Mouse (Mus musculus): ENCODE data around the gene Ilf3.

Ilf3 gene

DNA sequence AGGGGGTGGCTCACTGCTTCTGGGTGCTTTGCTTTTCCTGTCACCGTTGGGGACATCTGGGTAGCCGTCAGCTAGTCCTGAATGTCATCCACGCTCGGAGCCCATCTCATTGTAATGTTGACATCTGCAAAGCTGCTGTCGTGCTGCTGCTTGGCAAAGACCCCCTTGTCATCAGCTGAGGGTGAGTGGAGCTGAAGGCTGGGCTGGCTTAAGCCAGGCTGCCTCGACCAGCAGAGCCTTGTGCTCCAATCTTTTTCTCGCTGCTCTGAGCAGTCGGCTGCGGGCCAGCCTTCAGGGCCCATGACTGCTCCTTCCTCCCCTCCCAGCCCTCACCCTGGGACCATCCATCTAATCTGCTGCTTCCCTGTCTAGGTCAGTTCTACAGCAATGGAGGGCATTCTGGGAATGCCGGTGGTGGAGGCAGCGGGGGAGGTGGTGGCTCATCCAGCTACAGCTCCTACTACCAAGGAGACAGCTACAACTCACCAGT lies 35.1 kb downstream of the Ilf3 start:
- no peak for DNase-seq (ENCODE audit: low read depth, low spot score)

DNA sequence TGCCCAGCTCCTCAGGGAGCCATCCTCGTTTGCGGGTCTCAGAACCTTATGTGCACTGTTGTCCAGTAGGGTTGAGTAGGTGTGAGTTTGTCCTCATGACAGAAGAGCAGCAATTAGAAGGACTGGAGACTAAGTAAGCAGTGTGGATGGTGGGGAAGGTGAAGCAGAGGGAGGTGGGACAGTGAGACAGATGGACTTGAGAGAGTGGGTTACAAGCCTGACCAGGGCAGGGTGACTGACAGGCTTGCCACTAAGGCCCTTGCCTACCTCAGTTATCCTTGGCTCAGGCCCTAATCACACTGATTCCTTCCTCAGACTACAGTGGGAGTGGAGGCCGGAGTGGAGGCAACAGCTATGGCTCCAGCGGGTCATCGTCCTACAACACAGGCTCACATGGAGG lies 36.1 kb downstream of the Ilf3 start:
- DNase-seq (ENCODE audit: low read depth, low spot score): no peak

DNA sequence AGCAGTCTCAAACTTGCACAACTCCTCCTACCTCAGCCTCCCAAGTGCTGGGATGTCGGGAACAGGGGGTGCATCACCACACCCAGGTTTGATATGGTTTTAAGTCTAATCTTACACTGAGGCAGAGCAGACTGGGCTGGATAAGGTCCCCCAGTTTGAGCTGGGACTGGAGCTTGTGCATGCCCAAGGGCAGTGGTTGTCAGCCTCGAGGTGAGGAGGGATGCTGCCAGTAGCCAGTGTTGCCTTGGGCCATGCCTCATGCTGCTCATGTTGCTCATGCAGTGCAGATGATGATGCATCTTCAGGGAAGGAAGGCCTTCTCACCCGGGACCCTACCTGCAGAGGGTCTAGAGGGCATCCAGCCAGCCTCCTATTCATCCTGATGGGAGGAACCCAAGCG lies 37.9 kb downstream of the Ilf3 start:
- DNase-seq (ENCODE audit: low read depth, low spot score): no peak

DNA sequence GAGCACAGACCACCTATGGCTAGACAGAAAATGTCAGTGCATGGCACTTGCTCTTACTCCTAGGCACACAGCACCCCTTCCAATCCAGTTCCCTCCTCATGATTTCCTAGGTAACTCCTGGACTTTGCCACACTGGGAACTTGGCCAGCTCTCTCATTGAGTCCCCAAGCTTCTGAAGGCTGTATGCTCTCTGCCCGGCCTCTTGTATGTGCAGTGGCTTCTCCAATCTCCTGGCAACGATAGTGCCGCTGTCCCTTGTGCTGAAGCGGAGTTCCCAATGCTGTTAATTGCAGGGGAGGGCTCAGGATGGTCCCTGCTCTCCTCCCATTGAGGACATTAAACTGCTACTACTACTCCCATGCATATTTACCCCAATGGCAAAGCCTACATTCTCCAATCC lies 40.3 kb downstream of the Ilf3 start:
- DNase-seq (ENCODE audit: low read depth, low spot score): no peak

DNA sequence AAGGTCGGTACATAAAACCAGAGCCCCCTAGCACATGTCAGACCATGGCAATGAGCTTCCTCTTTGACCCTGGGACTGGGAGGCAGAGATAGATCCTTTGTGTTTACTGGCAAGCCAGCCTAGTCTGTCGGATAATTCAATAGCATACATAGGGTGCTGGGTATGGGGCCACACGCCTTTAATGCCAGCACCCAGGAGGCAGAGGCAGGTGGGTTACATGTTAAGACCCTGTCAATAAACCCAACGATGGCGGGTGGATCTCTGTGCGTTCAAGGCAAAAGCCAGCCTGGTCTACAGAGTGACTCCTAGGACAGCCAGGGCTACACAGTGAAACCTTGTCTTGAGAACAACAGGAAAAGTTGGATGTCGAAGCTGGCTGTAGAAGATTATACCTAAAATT lies 41.0 kb downstream of the Ilf3 start:
- DNase-seq (ENCODE audit: low read depth, low spot score): no peak

DNA sequence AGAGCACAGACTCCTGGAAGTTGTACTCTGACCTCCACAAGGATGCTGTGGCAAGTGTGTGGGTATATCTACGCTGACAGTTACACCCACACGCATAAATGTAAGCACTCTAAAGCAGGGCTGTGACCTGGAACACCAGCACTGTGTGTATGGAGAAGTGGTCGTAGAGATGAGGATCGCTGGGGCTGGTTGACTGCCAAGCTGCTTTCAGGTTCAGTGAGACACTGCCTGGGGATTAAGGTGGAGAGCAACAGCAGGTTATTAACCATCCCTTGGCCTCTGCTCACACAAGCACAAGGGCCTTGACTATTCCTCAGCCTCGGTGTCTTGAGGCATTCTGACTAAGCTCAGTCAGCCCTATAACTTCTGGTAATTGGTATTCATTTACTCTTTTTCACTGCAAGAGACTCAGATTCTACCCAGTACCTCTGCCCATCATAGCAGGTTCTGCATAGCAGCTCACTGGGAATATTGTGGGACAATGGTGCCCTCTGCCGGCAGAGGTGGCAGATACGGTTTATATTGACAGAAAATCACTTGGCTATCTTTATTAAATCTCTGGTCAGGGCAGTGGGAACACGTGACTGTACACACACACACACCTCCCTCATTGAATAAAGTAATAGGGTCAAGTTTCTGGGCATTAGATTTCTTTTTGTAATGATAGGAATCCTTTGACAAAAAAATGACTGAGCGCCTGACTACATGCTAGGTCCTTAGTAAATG lies 42.1 kb downstream of the Ilf3 start:
- peak; percentile 69 for DNase-seq (ENCODE audit: low read depth, low spot score)

DNA sequence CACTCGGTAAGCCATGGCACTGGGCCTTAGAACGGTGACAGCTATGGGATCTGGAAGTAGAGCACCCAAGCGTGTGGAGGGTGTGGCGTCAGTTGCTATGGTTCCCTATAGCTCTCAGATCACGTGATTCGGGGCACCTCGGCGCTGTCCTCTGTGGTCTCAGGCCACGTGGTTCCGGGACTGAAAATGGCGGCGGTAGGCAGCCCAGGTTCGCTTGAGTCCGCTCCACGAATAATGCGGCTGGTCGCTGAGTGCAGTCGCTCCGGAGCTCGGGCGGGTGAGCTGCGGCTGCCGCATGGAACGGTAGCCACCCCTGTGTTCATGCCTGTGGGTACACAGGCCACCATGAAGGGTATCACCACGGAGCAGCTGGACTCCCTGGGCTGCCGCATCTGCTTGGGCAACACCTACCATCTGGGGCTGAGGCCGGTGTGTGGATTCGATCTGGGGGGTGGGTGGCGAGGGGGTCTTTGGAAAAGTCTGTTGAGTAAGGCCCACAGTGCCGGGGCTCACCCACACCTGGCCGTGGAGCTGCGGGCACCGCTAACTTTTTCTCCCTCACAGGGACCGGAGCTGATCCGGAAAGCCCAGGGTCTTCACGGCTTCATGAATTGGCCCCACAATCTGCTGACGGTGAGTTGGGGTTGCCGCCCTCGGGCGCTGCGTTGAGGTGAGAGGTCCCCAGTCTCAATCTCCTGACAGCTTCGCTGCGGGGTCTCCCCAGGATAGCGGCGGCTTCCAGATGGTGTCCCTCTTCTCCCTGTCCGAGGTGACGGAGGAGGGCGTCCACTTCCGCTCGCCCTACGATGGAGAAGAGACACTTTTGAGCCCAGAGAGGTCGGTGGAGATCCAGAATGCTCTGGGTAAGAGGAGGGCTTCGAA lies 44.2 kb downstream of the Ilf3 start, which contains the start of gene Qtrt1:
Gene Qtrt1, plus strand, starts transcription at position 169 of the 882 bp plus-strand sequence.
- DNase-seq (ENCODE audit: low read depth, low spot score): peak; percentile 80

DNA sequence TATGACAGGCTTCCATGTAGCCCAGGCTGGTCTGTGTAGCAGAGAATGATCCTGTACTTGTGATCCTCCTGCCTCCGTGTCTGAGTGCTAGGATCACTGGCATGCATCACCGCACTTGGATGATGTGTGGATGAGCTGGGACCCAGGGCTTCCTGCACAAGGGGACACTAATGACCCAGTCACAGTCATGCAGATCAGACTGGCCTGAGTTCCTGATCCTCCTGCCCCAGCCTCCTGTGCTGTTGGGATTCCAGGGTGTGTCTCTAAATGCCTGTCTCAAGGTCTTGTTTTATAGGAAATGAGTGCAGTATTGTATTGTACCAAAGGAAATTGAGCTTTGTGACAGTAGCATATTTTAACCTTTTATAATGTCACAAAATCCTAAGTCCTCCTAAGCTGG lies 50.2 kb downstream of the Ilf3 start:
- DNase-seq (ENCODE audit: low read depth, low spot score): no peak

DNA sequence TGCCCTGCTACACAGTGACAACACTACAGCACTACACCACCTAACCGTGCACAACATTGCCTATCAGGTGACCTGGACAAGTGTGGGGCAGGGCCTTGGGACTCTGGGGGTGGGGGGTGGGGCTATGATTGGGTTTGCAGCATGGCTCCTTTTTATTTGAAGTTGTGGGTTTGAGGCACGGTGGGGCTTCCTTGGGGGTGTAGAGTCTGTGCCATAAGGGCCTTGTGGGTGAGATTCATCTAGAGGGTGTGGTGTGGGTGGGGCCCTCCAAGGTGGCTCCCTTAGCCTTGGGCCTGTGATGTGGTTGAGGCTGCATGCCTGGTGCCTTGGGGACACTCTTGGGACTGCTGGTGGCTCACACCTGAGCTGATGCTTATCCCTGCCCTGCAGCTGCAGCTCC lies 52.0 kb downstream of the Ilf3 start:
- no peak for DNase-seq (ENCODE audit: low read depth, low spot score)

DNA sequence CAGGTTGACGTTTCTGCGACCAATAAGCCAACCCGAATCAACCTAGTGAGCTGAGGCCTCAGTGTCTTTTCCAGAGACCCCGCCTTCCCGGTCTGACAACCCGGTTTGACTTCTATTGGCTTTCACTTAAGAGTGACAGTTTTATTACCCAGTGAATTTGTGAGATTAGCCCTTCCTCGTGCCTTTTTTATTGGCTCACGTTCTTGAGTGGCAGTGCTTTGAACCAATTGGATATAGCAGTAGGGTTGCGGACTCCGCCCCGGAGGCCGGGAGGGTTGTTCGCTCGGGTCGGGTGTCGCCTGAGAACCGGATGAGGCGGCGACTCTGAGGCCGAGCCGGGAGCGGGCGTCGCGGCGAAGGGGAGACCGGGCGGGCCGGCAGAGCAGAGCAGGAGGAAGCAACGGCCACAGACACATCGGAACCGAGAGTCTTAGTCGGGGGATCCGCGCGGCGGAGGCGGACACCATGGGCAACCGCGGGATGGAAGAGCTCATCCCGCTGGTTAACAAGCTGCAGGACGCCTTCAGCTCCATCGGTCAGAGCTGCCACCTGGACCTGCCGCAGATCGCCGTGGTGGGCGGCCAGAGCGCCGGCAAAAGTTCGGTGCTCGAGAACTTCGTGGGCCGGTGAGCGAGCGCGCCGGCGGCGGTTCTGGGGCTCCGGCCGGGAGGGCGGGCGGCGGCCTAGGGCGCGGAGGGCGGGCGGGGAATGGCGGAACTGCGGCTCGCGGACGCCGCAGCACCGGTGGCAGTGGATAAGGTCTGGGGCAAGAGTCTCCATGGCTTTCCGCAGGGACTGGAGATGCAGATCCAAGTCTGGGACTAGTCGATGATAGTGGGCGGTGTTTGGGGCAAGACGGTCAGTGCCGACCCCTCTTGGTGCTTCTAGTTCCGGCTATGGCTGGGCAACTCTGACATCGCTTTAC lies 57.2 kb downstream of the Ilf3 start, which contains the start of gene Dnm2:
Gene Dnm2, plus strand, starts transcription at position 278 of the 925 bp plus-strand sequence.
- peak; percentile 93 for DNase-seq (ENCODE audit: low read depth, low spot score)

DNA sequence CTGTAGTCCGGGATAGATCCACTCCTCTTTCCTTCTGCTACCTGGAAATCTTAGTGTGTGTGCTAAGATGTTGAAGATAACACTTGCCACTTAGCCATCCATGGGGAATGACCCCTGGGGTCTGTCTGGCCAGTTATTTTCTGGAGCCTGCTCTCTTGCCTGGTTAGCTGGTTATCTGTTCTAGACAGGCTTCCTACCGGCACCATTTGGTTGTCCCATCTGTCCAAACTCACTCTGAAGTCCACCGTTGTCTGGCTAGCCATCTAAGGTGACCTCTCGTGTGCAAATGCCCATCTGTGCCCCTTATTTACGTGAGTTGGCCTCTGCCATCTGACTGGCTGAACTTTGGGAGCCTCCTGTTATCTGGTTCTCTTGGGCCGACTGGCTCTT lies 57.9 kb downstream of the Ilf3 start:
- no peak for DNase-seq (ENCODE audit: low read depth, low spot score)

DNA sequence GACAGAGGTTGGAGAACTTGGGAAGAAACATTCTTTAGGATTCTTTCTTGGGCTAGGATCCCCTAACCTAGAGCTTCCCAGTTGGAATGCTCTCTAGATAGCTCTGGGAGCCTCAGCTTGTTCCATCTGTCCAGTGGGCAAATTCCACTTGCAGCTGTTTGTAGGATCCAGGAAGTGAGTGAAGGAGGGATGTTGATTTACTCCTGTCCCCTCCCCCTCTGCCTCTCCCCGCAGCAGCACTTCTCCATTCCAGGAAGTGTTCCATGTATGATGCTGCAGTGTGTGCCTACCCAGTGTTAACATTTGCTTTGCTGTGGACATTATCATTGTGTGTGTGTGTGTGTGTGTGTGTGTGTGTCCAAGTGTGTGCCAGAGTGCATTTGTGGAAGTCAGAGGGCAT lies 58.3 kb downstream of the Ilf3 start:
- DNase-seq (ENCODE audit: low read depth, low spot score): no peak

DNA sequence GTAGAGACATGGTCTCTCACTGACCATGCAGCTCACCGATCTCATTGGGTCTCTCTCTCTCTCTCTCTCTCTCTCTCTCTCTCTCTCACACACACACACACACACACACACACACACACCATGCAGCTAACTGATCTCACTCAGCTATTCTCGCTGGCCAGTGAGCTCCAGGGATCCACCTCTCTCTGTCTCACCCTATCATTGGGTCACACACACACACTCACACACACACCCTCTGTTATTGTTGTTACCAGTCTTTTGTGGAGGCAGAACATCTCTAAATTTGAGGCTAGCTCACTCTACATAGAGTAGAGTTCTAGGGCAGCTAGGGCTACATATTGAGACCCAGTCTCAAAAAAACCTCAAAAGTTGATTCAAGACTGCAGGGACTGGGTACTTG lies 58.9 kb downstream of the Ilf3 start:
- DNase-seq (ENCODE audit: low read depth, low spot score): no peak

DNA sequence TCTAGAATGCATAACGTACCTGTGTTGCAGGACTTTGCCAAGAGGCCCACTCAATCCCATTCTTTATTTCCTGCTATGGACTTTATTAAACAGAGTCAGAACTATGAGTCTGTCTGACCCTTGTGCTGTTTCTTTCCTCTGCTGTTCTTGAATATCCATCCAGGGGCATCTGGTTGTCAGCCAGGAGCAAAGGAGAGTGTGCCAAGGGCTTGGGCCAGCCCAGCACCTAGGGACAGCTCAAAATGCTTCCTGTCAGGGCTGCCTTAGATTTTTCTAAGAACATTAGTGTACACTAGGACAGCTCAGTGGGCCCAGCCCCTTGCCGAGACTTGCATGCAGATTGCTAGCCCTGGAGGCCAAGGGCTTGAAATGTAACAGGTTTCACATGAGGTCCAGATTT lies 60.1 kb downstream of the Ilf3 start:
- no peak for DNase-seq (ENCODE audit: low read depth, low spot score)

DNA sequence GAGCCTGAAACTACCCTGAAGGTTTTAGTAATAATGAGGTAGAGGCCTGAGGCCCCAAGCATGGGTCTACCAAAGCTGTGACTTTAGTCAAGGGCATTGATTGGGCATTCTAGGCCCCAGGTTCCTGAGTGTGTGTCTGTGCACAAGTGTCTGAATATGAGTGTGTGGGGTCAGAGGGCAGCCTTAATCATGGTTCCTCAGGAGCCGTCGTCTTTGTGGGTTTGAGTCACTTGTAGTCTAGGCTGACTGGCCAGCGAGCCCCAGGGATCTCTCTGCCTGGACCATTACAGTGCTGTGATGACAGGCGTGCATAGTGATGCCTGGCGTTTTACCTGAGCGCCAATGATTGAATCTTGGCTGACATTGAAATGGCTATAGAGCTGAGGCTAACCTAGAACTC lies 60.5 kb downstream of the Ilf3 start:
- no peak for DNase-seq (ENCODE audit: low read depth, low spot score)

DNA sequence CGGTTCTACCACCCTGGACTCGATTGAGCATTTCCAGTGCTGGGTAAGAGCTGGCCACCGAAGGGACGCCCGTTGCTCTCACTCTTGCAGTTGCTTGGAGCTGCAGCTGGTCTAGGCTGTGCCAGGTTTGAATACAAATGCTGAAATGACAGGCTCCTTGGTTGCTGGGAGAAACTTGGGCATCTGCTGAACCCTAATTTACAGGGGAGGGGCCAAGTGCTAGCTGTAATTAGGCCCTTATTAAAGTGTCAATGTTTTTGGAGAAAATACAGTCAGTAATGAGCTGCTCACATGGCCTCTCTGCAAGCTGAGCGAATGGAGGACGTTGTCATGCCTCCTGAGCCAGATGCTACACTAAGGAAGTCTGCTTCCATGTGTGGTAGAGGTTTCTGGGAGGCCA lies 63.1 kb downstream of the Ilf3 start:
- no peak for DNase-seq (ENCODE audit: low read depth, low spot score)

DNA sequence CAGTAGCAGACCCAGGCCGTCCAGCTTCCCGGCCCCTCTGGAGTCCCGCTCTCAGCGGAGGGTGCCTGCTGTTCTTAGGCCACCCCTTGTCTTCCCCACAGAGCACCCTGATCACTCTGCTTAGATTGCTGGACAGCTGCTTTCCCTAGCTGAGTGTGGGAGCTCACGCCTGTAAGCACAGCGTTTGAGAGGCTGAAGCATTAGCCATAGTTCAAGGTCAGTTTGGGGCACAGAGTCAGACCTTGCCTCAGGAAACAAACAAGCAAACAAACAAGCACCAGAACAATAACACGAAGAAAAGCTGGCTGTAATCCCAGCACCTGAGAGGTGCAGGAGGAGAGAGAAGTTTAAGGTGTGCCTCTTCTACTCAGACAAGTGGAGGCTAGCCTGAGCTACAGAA lies 64.4 kb downstream of the Ilf3 start:
- no peak for DNase-seq (ENCODE audit: low read depth, low spot score)

DNA sequence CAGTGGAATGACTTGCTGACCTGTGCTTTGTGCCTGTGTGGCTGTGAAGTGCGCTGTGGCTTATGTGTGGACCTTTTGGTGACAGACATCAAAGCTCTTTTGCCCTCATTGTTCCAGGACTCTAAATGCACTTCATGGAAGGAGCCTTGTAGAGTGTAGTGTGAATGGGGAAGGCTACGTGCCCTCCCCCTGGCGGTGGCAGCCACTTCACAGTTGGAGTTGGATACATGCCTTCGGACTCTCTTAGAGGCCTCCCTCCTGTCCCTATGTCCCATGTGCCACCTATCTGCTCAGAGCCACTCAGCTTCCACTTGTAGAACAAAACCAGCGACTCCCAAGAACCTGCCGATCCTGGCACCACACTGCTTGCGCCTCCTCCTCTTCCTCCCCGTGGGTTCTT lies 66.1 kb downstream of the Ilf3 start:
- DNase-seq (ENCODE audit: low read depth, low spot score): no peak

DNA sequence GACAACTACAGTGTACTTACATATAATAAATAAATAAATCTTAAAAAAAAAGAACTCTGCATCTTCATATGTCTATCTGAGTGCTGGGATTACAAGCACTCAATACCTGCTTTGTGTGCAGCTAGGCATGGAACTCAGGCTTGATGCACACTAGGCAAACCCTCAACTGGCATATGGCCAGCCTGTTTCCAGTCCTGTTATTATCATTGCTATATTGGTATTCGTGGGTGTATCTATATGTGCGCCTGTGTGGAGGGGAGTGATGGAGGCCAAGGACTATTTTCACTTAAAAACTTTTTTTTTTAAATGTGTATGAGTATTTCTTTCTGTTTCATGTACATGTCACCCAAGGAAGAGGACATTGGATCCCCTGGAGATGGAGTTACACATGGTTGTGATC lies 66.7 kb downstream of the Ilf3 start:
- DNase-seq (ENCODE audit: low read depth, low spot score): no peak

DNA sequence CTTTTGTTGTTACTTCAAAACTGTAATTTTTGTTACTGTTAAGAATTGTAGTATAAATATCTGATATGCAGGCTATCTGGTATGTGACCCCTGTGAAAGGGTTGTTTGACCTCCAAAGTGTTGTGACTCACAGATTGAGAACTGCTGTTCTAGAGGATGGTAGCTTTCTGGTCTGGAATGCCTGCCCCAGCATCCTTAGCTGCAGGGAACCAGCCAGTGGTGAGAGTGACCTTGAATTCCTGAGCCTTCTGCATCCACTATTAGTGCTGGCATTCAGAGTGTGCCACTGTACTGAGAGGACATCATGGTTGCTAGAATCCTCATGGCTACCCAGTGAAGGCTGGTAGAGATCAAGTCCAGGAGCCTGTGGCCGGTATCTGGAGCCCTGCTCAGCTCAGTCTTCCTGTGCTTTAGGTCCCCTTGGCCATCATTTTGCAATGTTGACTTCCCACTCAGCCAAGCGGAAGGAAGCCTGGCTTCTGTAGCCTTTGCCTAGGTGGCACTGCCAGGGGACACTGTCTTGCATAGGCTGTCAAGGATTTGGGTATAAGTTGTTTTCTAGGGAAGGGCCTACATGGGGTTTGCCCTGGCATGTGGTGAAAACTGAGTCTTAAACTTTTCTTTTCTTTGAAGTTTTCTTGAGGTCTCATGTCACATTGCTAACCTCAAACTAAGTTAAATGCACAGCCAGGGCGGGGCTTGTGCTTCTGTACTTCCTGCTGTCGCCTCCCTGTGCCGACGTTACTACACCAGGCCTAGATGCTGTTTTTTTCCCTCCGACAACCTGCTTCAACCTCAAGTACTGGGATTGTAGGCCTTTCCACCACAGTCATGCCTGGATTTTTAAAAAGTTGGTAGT lies 68.3 kb downstream of the Ilf3 start:
- DNase-seq (ENCODE audit: low read depth, low spot score): no peak

DNA sequence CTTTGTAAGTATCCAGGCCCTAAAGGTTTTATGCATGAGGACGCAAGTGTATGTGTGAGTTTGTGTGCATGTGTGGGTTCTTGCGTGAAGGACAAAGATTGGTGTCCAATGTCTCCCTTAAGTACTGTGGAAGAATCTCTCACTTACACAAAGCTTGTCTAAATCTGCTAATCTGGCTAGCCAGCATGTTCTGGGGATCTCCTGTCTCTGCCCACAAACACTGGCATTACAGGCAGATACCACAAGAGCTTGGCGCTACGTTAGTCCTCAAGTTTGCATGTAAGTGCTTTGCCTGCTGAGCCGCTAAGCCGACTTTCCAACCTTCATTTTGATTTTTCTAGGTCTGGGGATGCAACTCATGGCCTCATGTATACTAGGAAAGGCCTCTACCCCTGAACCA lies 69.9 kb downstream of the Ilf3 start:
- no peak for DNase-seq (ENCODE audit: low read depth, low spot score)

Data from A20 (cell line).